Mouse (Mus musculus) limb, embryonic 14.5 days (tissue): ENCODE results near the gene Csf1. TPM values are rescaled to one million over a fixed set of nuclear protein-coding genes. Genes with fewer than 3 reads are reported as not detected.
"Not testable (repeated sequence)": the region's sequence is repeated elsewhere in the genome, so short reads cannot be mapped to it uniquely, and the experiment has no call there.

Experiments
- ATAC-seq: fragments of 200-750 bp; cut with Nextera tagmentation; 2 replicates; pipeline ENCODE4 v1.8.0; 2017; ENCODE audit warnings: low read depth, moderate number of reproducible peaks, moderate TSS enrichment; ENCODE audit not compliant: low FRiP score
- DNase-seq: peaks from one replicate; pipeline ENCODE4 v3.0.0-alpha.2; 2015; ENCODE audit warnings: low spot score
- H3K27ac ChIP-seq: fragments of 300-500 bp; sonication (generic); replicated peaks from 2 replicates; pipeline ENCODE4 v1.5.1; 2014; ENCODE audit warnings: low read depth, mild to moderate bottlenecking, low read length, moderate library complexity, mixed read lengths
- H3K27me3 ChIP-seq: fragments of 300-500 bp; sonication (generic); 2 replicates; pipeline ENCODE4 v1.6.1; 2014; ENCODE audit warnings: low read length, mixed read lengths; ENCODE audit not compliant: control insufficient read depth, insufficient read depth
- H3K36me3 ChIP-seq: fragments of 300-500 bp; sonication (generic); 2 replicates; pipeline ENCODE4 v1.6.1; 2014; ENCODE audit warnings: mild to moderate bottlenecking, low read length, moderate library complexity, mixed read lengths; ENCODE audit not compliant: control insufficient read depth, insufficient read depth
- H3K4me1 ChIP-seq: fragments of 300-500 bp; sonication (generic); 2 replicates; pipeline ENCODE4 v1.6.1; 2014; ENCODE audit warnings: antibody characterized with exemption, low read length, mixed read lengths; ENCODE audit not compliant: control insufficient read depth, insufficient read depth
- H3K4me2 ChIP-seq: fragments of 300-500 bp; sonication (generic); replicated peaks from 2 replicates; pipeline ENCODE4 v1.6.1; 2014; ENCODE audit warnings: low read depth, mild to moderate bottlenecking, low read length, moderate library complexity; ENCODE audit not compliant: severe bottlenecking
- H3K4me3 ChIP-seq: fragments of 300-500 bp; sonication (generic); replicated peaks from 2 replicates; pipeline ENCODE4 v1.5.1; 2014; ENCODE audit warnings: low read length
- H3K9ac ChIP-seq: fragments of 300-500 bp; sonication (generic); 2 replicates; pipeline ENCODE4 v1.6.1; 2014; ENCODE audit warnings: mild to moderate bottlenecking, low read depth, low read length, moderate library complexity; ENCODE audit not compliant: severe bottlenecking
- H3K9me3 ChIP-seq: fragments of 300-500 bp; sonication (generic); 2 replicates; pipeline ENCODE4 v1.6.1; 2016; ENCODE audit warnings: low read length; ENCODE audit not compliant: control insufficient read depth
- POLR2A ChIP-seq: fragments of 200-500 bp; IDR thresholded peaks from 2 replicates; pipeline ENCODE4 v1.8.0; 2012; ENCODE audit warnings: inconsistent platforms, mild to moderate bottlenecking, moderate library complexity, borderline replicate concordance; ENCODE audit not compliant: insufficient read depth, insufficient read length; ENCODE audit errors: extremely low read depth
- WGBS: fragments of 180-500 bp; shearing (Covaris S2); extraction: QIAGEN DNeasy Blood & Tissue Kit; methylation state at CpG from one replicate; pipeline ENCODE4 v1.1.7; 2014; 5-methylcytosine and 5-hydroxymethylcytosine counted together
- polyA plus RNA-seq, 2 experiments: library from polyadenylated mRNA; depleted of rRNA in 1 of 2; stranded (reverse) in 1 of 2; unstranded in 1 of 2; fragments of >200 nt; fragmentation: Nextera tagmentation in 1 of 2; extraction: Ambion mirVana in 1 of 2; gene quantifications; 2 replicates each; pipeline versions ENCODE4 v1.2.1 to v1.2.3; 2012 to 2014

The Csf1 gene
- polyA plus RNA-seq, 2 experiments = 12.7 to 14.9 TPM

DNA sequence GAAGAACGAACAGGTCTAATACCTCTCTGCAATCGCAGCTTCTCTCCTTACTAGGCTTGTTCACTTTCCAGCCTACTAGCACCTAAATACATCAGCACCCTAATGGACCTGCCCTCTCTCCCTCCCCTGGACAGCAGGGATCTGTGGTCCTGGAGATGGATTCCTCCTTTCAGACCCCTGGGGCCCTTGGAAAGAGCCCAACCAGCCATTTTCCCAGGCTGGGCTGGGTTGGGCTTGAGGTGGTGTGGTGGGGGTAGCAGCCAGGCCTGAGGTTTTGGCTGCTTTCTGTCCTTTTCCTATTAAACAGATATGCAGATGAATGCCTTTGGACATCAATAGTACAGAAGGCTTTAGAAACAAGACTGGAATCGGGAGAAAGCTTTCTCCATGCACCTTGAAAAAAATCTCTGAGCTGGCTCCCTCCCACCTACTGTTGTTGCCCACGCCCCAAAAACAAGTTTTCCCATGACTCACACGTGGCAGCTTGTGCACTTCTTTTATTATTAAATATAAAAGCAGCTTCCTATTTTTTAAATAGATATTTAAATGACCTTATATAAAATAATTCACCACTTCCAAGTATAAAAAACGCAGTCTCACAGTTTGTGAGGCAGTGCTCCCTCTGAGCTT, 19.6 kb downstream of the Csf1 start:
- Histone ChIP-seq H3K9me3 (no peaks in the 10 kb centered on the region), H3K9ac (no peak overlapping the region), H3K4me2 (peak overlapping the region; percentile 24; the same call in 1 of the 2 replicates), H3K4me3 (no peak overlapping the region), H3K4me1 (peaks cover 41% of the 10 kb centered on the region), H3K27me3 (no peaks in the 10 kb centered on the region), H3K27ac (peak overlapping the region; percentile 77), H3K36me3 (peaks cover 17% of the 10 kb centered on the region; the same call in 1 of the 2 replicates)
- peak; percentile 86 for DNase-seq
- TF ChIP-seq POLR2A = no peak
- peak; percentile 86 for ATAC-seq
- 11% methylated on average over 6 of the region's 6 CpGs for WGBS

- WGBS = 54% methylated on average over 2 of the region's 2 CpGs
- no peaks in the 10 kb centered on the region for H3K27me3 ChIP-seq
- H3K36me3 ChIP-seq = peaks cover 13% of the 10 kb centered on the region; the same call in 1 of the 2 replicates
- TF ChIP-seq POLR2A = no peak
- peaks cover 41% of the 10 kb centered on the region for H3K4me1 ChIP-seq
- no peak for DNase-seq
- H3K4me2 ChIP-seq = no peak overlapping the region
- peak overlapping the region; percentile 77 for H3K27ac ChIP-seq
- H3K4me3 ChIP-seq = no peak overlapping the region
- no peak overlapping the region for H3K9ac ChIP-seq
- ATAC-seq = no peak
- no peaks in the 10 kb centered on the region for H3K9me3 ChIP-seq
These were observed 20.3 kb downstream of the Csf1 start for GRCm38 (mm10) chr3:107739966-107740365.

GRCm38 (mm10) chr3:107739456-107739855, 20.8 kb downstream of the Csf1 start:
- no peaks in the 10 kb centered on the region for H3K9me3 ChIP-seq
- H3K9ac ChIP-seq = no peak overlapping the region
- ATAC-seq (no peak), DNase-seq (no peak)
- H3K27ac ChIP-seq = peak overlapping the region; percentile 77; the same call in 1 of the 2 replicates
- no peak overlapping the region for H3K4me3 ChIP-seq
- H3K36me3 ChIP-seq = peaks cover 13% of the 10 kb centered on the region; the same call in 1 of the 2 replicates
- no peak overlapping the region for H3K4me2 ChIP-seq
- WGBS = 76% methylated on average over 3 of the region's 3 CpGs
- TF ChIP-seq POLR2A = no peak
- no peaks in the 10 kb centered on the region for H3K27me3 ChIP-seq
- peaks cover 41% of the 10 kb centered on the region for H3K4me1 ChIP-seq

- no peaks in the 10 kb centered on the region for H3K27me3 ChIP-seq
- no peaks in the 10 kb centered on the region for H3K9me3 ChIP-seq
- ATAC-seq (no peak), DNase-seq (no peak)
- H3K4me3 ChIP-seq = no peak overlapping the region
- 90% methylated on average over 1 of the region's 1 CpGs for WGBS
- H3K4me2 ChIP-seq = no peak overlapping the region
- H3K36me3 ChIP-seq = peaks cover 13% of the 10 kb centered on the region; the same call in 1 of the 2 replicates
- TF ChIP-seq POLR2A = no peak
- no peak overlapping the region for H3K9ac ChIP-seq
- H3K4me1 ChIP-seq = peaks cover 41% of the 10 kb centered on the region
- H3K27ac ChIP-seq = no peak overlapping the region
These were observed 21.6 kb downstream of the Csf1 start for GRCm38 (mm10) chr3:107738620-107739019.

- Histone ChIP-seq H3K4me1 (peaks cover 36% of the 10 kb centered on the region), H3K36me3 (peaks cover 9% of the 10 kb centered on the region; the same call in 1 of the 2 replicates), H3K27me3 (no peaks in the 10 kb centered on the region), H3K4me3 (no peak overlapping the region), H3K9me3 (no peaks in the 10 kb centered on the region), H3K4me2 (no peak overlapping the region), H3K9ac (no peak overlapping the region), H3K27ac (no peak overlapping the region)
- ATAC-seq (no peak), DNase-seq (no peak)
- TF ChIP-seq POLR2A = no peak
- 57% methylated on average over 1 of the region's 1 CpGs for WGBS
These were observed 22.6 kb downstream of the Csf1 start for GRCm38 (mm10) chr3:107737609-107738190.

DNA sequence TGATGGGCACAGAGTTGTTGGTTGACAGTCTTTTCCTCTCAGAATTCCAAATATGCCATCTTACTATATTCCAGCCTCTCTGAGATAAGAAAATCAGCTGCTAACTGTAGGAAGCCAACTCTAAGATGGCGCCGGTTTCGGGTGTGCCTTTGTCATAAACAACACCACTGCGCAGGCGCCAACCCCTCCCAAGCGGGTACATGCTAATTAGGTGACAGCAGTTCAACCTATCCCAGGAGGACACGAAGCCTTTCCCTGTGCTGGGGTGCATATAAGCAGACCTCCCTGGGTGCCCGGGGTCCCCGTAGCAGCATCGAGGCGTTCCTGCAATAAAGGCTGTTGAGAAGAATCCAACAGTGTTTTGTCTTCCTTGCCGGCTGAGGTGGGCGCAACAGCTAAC, 24.6 kb downstream of the Csf1 start:
- not testable (repeated sequence) for H3K4me2 ChIP-seq, ATAC-seq, H3K27me3 ChIP-seq, H3K9me3 ChIP-seq, H3K4me3 ChIP-seq, H3K27ac ChIP-seq, DNase-seq, H3K36me3 ChIP-seq, H3K9ac ChIP-seq
- H3K4me1 ChIP-seq = peaks cover 20% of the 10 kb centered on the region
- 93% methylated on average over 13 of the region's 13 CpGs for WGBS
